Mouse (Mus musculus) liver, embryonic 12.5 days (tissue): ENCODE measurements around the gene Cmtm2a. TPM values are rescaled to one million over a fixed set of nuclear protein-coding genes. Genes with fewer than 3 reads are reported as not detected.

Experiments used
- ATAC-seq: fragments of 200-750 bp; cut with Nextera tagmentation; 2 replicates; pipeline ENCODE4 v1.8.0; 2017; ENCODE audit warnings: moderate number of reproducible peaks, mild to moderate bottlenecking, moderate library complexity
- H3K27ac ChIP-seq: fragments of 300-500 bp; sonication (generic); 2 replicates; pipeline ENCODE4 v1.5.1; 2016; ENCODE audit warnings: mild to moderate bottlenecking
- H3K27me3 ChIP-seq: fragments of 300-500 bp; sonication (generic); replicated peaks from 2 replicates; pipeline ENCODE4 v1.6.1; 2016; ENCODE audit warnings: mild to moderate bottlenecking, moderate library complexity
- H3K36me3 ChIP-seq: fragments of 300-500 bp; sonication (generic); 2 replicates; pipeline ENCODE4 v1.6.1; 2016; ENCODE audit warnings: mild to moderate bottlenecking, moderate library complexity
- H3K4me1 ChIP-seq: fragments of 300-500 bp; sonication (generic); 2 replicates; pipeline ENCODE4 v1.6.1; 2016
- H3K4me2 ChIP-seq: fragments of 300-500 bp; sonication (generic); 2 replicates; pipeline ENCODE4 v1.6.1; 2016; ENCODE audit warnings: mild to moderate bottlenecking, moderate library complexity
- H3K4me3 ChIP-seq: fragments of 300-500 bp; sonication (generic); 2 replicates; pipeline ENCODE4 v1.5.1; 2016; ENCODE audit warnings: mild to moderate bottlenecking, moderate library complexity
- H3K9ac ChIP-seq: fragments of 300-500 bp; sonication (generic); 2 replicates; pipeline ENCODE4 v1.6.1; 2016; ENCODE audit warnings: mild to moderate bottlenecking, moderate library complexity
- H3K9me3 ChIP-seq: fragments of 300-500 bp; sonication (generic); replicated peaks from 2 replicates; pipeline ENCODE4 v1.6.1; 2016; ENCODE audit warnings: mild to moderate bottlenecking, moderate library complexity
- WGBS: fragments of 180-500 bp; shearing (Covaris S2); methylation state at CpG from one replicate; pipeline ENCODE4 v1.1.7; 2016; ENCODE audit not compliant: insufficient replicate concordance; 5-methylcytosine and 5-hydroxymethylcytosine counted together
- polyA plus RNA-seq: library from polyadenylated mRNA; unstranded; fragments of >200 nt; fragmentation: Nextera tagmentation; extraction: Ambion mirVana; gene quantifications from 2 replicates; pipeline ENCODE4 v1.2.1, GENCODE M21; 2016

Gene Cmtm2a
- polyA plus RNA-seq, 1 experiment from 2014 or later: not detected

DNA sequence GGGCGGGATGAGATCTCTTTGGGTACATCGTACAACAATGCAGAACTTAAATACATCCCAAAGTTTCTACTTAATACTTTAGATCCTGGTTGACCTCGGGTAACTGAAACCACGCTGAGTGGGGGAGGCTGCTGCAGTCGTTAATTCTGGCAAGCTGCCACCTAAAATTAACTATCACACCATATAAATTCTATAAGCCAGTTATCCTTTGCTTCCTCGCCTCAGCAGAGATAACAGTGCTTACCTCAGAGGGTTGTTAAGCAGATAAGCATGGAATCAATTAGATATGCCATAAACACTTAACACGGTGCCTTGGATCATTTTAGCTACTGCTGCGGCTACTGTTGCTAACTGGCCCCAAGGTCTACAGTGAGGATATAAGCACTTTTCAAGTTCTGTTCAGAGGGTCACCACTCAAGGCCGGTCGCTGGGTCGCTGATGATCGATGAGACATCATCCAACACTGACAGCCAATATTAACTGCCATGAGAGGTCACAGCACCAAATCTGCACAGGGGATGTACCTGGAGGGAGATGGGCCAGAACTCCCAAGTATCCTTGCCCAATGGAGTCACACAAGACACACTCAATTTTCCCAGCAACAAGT lies 50.8 kb downstream of the Cmtm2a start:
- Histone ChIP-seq H3K36me3 (peaks cover 36% of the 10 kb centered on the region), H3K9ac (no peak overlapping the region), H3K9me3 (no peaks in the 10 kb centered on the region), H3K27me3 (no peaks in the 10 kb centered on the region), H3K4me2 (no peak overlapping the region), H3K4me3 (no peak overlapping the region), H3K4me1 (peaks cover 30% of the 10 kb centered on the region), H3K27ac (no peak overlapping the region)
- ATAC-seq: no peak
- 68% methylated on average over 12 of the region's 12 CpGs for WGBS

- Histone ChIP-seq H3K4me1 (peaks cover 24% of the 10 kb centered on the region), H3K9me3 (no peaks in the 10 kb centered on the region), H3K9ac (no peak overlapping the region; the same call in 1 of the 2 replicates), H3K27me3 (no peaks in the 10 kb centered on the region), H3K27ac (no peak overlapping the region), H3K4me2 (peak overlapping the region; percentile 19), H3K36me3 (peaks cover 53% of the 10 kb centered on the region), H3K4me3 (no peak overlapping the region)
- peak; percentile 69 for ATAC-seq
- 28% methylated on average over 10 of the region's 10 CpGs for WGBS
These were observed 53.5 kb downstream of the Cmtm2a start for GRCm38 (mm10) chr8:104239418-104239861.

DNA sequence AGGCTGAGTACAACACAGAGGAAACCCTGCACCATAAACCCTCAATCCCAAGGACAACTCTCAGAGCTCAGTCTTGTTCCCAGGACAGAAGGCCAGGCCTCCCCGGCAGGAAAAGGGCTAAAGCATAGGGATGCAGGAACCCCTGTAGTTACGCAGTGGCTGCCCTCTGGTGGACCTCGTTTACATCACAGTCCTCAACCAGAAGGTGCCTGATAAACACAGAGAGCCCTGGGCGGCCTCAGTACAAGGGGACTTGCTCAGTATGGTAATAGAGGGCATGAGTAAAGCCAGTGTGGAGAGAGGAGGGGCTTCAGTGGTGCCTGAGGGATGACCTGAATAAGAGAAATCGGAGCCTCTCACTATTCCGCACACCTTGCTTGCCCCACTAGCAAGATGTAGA lies 58.4 kb downstream of the Cmtm2a start:
- no peaks in the 10 kb centered on the region for H3K9me3 ChIP-seq
- H3K27me3 ChIP-seq: no peaks in the 10 kb centered on the region
- no peak overlapping the region for H3K9ac ChIP-seq
- H3K36me3 ChIP-seq: peaks cover 73% of the 10 kb centered on the region
- H3K27ac ChIP-seq: no peak overlapping the region
- H3K4me1 ChIP-seq: peaks cover 26% of the 10 kb centered on the region
- no peak overlapping the region for H3K4me3 ChIP-seq
- no peak for ATAC-seq
- WGBS: 54% methylated on average over 6 of the region's 6 CpGs
- no peak overlapping the region for H3K4me2 ChIP-seq

DNA sequence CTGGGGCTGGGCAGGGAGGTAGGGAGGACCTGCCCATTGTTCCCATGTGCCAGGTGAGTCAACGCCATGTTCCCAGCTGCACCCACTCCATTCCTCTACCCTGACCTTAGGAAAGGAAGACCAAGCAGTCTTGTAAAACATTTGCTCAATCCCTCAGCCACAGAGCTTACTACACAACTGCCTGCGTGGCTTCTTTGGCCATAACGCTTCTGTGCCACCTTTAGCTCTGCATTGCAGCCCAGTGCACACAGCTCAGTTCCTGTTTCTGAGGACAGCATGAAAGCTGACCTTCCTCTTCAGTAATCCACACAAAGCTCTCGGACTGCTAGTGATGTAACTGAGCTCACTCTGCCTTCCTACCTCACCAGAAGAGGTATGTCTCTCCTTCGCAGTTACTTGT lies 60.1 kb downstream of the Cmtm2a start:
- Histone ChIP-seq H3K27me3 (no peaks in the 10 kb centered on the region), H3K4me2 (no peak overlapping the region), H3K27ac (no peak overlapping the region), H3K9ac (no peak overlapping the region), H3K4me1 (peaks cover 16% of the 10 kb centered on the region), H3K4me3 (no peak overlapping the region), H3K9me3 (no peaks in the 10 kb centered on the region), H3K36me3 (peaks cover 79% of the 10 kb centered on the region)
- 68% methylated on average over 5 of the region's 5 CpGs for WGBS
- no peak for ATAC-seq

DNA sequence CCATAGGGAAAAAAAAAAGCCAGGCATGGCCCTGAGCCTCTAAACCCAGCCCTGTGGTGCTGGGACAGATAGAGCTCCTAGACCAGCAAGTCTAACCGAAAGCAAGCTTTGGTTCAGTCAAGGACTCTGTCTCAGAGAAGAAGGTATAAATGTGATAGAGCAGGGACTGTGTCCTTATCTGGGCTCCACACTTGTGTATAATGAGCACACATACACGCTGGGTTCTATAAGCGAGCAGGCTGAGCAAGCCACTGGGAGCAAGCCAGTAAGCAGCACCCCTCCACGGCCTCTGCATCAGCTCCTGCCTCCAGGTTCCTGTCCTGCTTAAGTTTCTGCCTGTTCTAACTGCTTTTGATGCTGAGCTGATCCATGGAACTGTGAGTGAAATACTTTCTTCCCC lies 60.9 kb downstream of the Cmtm2a start:
- Histone ChIP-seq H3K27me3 (no peaks in the 10 kb centered on the region), H3K4me1 (peaks cover 16% of the 10 kb centered on the region), H3K27ac (no peak overlapping the region), H3K9me3 (no peaks in the 10 kb centered on the region), H3K9ac (no peak overlapping the region), H3K4me2 (no peak overlapping the region), H3K4me3 (no peak overlapping the region), H3K36me3 (peaks cover 81% of the 10 kb centered on the region)
- ATAC-seq: peak; percentile 32; the same call in 1 of the 2 replicates
- WGBS: 52% methylated on average over 4 of the region's 4 CpGs

Other genes starting within 250 kb of the Cmtm2a start
- gene Cdh5, start 191.6 kb downstream of the Cmtm2a start, polyA plus RNA-seq: 9.4 and 9.9 TPM in 2 replicates
- 0.06 TPM in 1 of 2 replicates, not detected in the other for gene Bean1, start 122.7 kb downstream of the Cmtm2a start, polyA plus RNA-seq
- gene Tk2, start 44.6 kb downstream of the Cmtm2a start, polyA plus RNA-seq: 8.1 and 9.1 TPM in 2 replicates
- gene Cklf, start 42.3 kb downstream of the Cmtm2a start, polyA plus RNA-seq: 20.6 and 21.6 TPM in 2 replicates
- gene Gm45711, start 16.9 kb upstream of the Cmtm2a start, polyA plus RNA-seq: not detected in 2 replicates
- not detected in 2 replicates for gene Cmtm1, start 17.0 kb upstream of the Cmtm2a start, polyA plus RNA-seq
- gene Gm11020, start 28.4 kb upstream of the Cmtm2a start, polyA plus RNA-seq: not detected in 2 replicates
- gene Cmtm2b, start 29.0 kb upstream of the Cmtm2a start, polyA plus RNA-seq: not detected in 2 replicates
- gene Cmtm3, start 46.2 kb upstream of the Cmtm2a start, polyA plus RNA-seq: 34.5 and 34.8 TPM in 2 replicates
- 0.67 and 0.68 TPM in 2 replicates for gene Cmtm4, start 102.6 kb upstream of the Cmtm2a start, polyA plus RNA-seq
- gene Dync1li2, start 149.9 kb upstream of the Cmtm2a start, polyA plus RNA-seq: 22.8 and 25.2 TPM in 2 replicates
- 0.04 and 0.07 TPM in 2 replicates for gene Terb1, start 216.7 kb upstream of the Cmtm2a start, polyA plus RNA-seq
- gene Nae1, start 241.5 kb upstream of the Cmtm2a start, polyA plus RNA-seq: 47.5 and 48.8 TPM in 2 replicates
- 2.2 and 2.3 TPM in 2 replicates for gene Car7, start 241.5 kb upstream of the Cmtm2a start, polyA plus RNA-seq